Mouse (Mus musculus): ENCODE measurements around the gene Cdc42se1.
"Not testable (repeated sequence)": the region's sequence is repeated elsewhere in the genome, so short reads cannot be mapped to it uniquely, and the experiment has no call there.

Gene Cdc42se1

DNA sequence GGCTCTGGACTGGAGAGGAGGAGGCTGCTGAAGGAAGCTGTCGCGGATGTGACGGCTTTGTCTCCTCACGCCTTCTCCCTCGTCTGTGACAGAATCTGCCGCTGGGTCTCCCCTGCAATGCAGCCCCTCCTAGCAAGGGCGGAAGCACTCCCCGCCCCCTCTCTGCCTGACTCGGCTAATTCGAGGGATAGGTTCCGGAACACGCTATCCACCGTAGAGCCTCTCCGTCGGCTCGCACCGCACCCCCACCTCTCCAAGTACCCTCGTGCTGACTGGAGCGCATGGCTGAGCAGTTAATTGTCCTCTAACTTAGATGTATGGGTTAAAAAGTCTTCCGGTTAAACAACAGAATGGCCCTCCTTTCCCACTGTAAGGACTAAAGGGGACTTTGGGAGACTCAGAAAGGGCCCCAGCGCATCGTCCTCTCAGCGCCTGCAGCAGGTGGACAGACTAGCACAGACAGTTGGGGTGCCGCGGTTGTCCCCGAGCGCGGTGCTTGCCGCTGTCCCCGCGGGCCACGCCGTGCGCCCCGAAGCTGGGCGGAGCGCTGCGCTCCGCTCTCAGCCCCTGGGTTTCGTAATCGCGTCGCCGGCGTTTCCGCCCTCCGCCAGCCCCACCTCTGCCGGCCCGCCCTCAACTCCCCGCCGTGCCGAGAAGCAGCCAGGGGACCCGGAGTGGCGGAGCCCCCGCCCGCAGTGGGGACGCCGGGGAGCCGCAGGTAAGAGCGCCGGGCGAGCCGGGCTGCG lies at the start of gene Cdc42se1:
TSS of gene Cdc42se1 (plus strand) at position 585 of the 746 bp plus-strand sequence.
- DNase-seq (ENCODE audit: low read depth) = peak; percentile 86

DNA sequence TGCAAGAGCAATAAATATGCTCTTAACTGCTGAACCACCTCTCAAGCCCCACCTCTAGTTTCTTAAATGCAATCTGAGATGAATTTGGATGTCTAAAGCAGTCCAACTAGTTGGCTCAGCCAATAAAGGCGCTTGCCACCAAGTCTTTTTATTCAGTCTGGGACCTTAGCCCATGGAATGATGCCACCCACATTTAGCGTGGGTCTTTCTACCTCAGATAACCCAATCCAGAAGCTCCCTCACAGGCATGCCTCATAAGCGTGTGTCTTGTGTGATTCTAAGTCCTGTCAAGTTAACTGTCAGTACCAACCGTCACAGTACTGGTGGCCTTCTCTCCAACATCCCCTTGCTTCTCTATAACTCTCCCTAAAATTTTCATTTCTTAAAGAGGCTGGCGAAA lies 49.6 kb upstream of the Cdc42se1 start:
- no peak for DNase-seq (ENCODE audit: low read depth)

DNA sequence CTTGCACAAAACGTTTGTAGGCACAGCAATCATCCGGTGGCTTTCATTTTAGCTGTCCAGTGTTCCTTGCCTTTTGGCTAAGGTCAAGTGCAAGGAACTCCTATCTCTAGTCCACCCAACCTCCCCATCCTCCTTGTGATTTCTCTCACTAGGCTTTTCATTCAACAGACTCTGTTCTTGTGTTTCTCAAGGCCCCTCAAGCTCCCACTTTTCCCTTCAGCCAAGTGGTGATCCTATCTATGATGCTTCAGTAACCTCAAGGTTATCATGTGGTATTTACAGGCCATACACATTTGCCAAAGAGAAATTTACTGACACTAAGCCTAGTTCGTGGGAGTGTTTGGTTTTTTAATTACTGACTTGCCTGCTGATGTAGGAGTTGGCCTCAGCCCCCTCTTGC lies 48.6 kb upstream of the Cdc42se1 start:
- no peak for DNase-seq (ENCODE audit: low read depth)

DNA sequence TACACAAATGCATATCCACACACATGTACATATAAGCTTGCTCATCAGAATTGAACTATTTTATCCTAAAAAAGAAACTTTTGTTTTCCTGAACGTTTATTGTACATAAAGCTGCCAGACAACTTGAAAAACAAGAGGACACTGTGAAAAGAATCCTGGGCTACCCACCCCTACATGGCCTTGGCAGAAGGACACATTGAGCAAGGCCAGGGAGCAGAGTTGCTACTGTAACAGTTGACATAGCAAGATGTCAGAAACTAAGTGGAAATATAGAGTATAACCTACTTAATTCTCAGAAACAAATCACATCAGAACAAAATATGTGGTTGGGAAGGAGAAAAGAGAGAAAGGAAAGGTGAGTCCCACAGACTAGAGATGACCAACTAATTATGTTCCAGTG lies 46.7 kb upstream of the Cdc42se1 start:
- DNase-seq (ENCODE audit: low read depth) = no peak

DNA sequence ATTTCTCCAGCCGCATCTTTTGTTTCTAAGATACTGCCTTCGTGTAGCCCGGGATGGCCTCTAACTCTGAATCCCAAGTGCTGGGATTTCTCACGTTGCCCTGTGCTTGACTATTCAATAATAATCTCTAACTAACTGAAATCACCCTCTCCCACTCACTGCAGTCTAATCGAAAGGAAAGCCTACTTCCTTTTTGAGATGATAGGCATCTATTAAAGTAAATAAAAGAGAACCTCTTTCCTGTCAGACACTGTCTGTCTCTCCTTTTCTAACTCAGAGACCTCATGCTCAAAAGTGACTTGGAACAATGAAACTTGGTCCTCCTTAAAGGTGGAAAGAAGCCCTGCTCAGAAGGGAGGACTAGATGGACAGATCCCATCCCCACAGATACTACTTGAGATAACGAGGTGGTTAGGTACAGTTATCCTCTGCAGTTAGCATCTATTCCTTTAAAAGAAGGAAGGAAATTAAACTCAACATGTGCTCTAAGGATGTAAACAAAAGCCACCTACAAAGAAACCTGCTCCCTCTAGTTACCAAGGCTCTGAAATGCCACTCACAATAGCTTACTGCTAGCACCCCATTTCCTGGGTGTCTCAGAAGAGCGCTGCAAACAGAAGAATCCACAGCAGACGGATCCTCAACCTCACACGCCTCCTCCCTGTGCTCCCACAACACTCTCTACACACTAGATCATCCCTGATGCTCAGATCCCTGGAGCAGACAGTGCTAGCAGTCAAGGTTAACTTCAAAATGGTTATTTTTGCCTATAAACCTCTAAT lies 43.5 kb upstream of the Cdc42se1 start:
- DNase-seq (ENCODE audit: low read depth) = no peak

DNA sequence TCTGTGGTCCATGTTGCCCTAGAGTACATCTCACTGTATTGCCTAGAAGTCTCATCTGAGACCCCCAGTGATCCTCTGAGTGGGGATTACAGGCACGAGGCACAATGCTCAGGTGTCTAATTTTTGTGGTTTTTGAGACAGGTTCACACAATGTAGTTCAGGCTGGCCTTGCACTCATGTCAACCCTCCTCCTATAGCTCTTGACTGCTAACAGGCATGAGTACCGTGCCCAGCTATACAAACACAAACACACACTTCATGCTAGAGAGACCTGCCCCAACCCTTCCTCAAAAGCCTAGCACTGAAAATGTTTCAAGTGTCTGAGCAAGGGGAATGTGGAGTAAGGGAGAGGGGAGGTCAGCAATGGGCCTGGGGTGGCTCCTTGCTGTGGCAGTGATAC lies 42.4 kb upstream of the Cdc42se1 start:
- DNase-seq (ENCODE audit: low read depth) = no peak

DNA sequence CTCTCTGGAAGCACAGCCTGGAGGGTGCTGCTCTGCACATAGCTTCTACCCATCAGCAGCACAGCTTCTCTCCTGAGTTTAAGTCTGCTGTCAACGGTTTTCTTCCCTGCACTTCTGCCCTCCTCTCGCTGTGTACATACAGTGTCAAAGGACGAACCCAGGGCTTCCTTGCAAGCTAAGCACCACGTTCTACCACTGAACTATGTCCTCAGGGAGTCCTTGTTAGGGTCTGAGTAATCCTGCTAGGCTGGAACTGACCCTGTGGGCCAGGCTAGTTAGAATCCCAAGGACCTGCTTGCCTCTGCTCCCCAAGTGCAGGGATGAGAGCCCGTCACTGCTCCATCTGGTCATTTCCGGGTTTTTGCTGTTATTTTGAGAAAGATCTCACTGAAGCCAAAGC lies 41.6 kb upstream of the Cdc42se1 start:
- DNase-seq (ENCODE audit: low read depth) = no peak

DNA sequence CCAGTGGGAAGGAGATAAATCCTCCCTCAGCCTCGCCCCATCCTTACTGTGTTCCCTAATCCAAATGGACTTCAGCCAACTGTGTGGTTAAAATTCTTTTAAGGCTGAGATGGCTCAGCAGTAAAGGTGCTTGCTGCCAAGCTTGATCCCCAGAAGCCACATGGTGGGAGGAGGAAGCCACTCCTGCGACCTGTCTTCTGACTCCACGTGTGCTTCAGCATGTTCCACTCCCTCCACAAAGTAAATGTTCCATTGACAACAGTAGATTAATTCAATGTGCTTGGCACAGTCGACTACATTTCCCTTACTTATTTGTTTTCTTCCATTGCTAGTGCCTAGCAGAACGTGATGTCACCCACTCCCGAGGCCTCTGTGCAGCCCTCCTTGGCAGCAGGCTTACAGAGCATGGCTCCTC lies 33.8 kb upstream of the Cdc42se1 start:
- DNase-seq (ENCODE audit: low read depth) = peak; percentile 79

DNA sequence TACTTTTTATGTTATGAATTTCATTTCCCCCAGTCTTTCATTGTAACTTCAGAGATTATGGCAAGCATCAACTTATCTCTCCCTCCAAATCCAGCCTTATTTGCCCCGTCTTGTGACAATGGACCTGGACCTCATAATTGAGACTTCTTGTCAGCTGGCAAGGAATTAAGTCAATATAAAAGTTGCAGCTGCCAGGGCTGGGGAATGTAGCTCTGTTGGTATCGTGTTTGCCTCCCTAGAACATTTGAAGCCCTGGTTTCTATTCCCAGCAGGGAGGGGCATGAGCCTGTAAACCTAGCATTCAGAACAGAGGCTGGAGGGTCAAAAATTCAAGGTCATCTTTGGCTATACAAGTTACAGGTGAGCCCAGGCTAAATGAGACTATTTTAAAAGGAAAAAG lies 32.8 kb upstream of the Cdc42se1 start:
- DNase-seq (ENCODE audit: low read depth) = no peak

DNA sequence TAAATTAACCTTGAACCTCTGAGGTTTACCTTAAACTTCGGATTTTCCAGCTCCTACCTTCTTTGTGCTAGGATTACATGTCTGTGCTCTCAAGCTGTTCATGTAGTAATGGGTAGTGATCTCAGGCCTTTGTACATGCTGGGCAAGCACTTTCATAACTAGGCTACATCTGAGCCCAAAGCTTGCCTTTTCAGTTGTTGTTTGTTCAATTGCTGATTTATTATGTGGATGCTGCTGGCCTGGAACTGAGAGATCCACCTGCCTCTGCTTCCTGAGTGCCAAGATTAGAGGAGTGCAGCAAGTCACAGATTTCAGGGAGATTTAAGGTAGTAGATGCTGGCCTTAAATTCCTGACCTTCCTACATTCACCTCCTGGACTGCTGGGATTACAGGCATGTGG lies 29.4 kb upstream of the Cdc42se1 start:
- DNase-seq (ENCODE audit: low read depth) = no peak

DNA sequence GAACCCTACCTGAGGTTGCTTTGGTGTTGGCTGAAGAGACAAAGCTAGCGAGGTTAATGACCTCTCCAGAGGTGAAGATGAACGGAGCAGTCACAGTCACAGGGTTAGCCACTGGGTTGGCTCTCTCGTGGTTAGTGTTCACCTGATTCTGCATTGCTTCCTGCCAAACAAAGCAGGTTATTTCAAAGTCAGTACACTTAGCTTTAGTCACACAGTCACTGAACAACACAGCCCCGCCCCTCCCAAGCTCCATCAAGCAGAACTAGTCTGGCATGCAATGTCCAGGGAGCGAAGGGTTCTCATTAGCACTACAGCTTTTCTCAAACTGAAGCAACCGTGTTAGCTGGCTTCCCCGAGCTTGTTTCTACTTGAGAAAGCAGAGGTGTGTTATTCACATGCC lies 28.4 kb upstream of the Cdc42se1 start:
- DNase-seq (ENCODE audit: low read depth) = no peak

DNA sequence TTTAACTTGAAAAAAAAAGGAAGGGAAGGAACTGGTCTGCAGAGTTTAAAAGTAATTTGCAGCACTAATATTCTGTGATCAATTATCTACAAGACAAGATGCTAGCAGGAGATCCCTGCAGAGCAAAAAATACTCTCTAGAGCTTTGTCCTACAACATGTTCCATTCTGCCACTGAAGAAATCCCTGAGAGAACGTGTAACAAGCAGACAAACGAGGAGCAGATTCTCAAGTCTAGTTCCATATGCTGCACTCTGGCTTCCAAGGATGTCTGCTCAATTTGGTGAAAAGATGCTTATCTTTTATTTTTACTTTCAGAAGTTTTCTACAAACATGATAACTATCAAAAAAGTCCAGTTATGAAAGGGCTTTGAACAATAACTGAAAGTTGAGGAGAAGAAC lies 28.0 kb upstream of the Cdc42se1 start:
- DNase-seq (ENCODE audit: low read depth) = no peak

DNA sequence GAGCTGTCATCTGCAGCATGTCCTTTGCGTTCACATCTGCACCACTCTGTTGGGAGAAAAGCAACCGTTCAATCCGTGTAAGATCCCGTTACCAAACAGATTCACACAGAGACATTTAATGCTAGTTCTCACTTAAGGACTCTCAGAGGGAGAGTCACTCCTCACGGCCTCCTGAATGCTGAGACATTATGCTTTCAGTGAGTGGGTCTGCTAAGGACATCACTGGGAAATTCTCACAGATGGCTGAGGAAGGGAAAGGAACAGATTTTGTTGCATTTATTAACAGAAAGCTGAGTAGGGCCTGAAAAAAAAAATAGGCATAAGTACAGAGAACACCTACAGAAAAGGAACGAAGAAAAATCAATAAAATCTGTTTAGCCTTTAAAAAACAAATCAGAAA lies 24.7 kb upstream of the Cdc42se1 start:
- no peak for DNase-seq (ENCODE audit: low read depth)

DNA sequence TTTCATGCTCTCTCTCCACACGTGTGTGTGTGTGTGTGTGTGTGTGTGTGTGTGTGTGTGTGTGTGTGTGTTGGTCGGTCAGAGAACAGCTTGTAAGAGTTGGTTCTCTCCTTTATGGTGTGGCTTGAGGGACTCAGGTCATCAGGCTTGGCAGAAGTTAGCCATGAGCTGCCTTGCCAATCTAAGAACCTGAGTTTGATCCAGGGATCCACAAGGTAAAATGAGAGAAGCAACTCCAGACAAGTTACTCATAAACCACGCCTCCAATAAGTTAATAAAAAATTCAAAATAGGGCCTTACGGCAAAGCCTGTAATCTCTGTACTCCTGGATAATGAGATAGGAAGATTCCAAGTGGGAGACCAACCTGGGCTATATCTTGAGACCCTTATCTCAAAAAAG lies 20.2 kb upstream of the Cdc42se1 start:
- DNase-seq (ENCODE audit: low read depth) = no peak

DNA sequence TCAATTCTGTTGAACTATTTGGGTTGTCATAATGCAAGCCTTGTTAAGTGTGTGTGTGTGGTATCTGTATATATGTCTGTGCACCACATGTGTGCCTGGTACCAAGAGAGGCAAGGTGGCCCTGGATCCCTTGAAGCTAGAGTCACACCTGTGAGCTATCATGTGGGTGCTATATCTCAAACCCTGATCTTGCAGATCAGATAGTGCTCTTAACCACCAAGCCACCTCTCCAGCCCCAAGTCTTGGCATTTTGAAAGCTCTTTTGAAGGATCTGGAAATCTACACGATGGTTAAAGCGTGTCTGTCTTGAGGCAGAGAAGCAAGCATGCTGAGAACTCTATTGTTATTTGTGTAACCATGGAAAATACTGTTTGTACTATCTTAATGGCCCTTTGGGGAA lies 17.9 kb upstream of the Cdc42se1 start:
- no peak for DNase-seq (ENCODE audit: low read depth)

DNA sequence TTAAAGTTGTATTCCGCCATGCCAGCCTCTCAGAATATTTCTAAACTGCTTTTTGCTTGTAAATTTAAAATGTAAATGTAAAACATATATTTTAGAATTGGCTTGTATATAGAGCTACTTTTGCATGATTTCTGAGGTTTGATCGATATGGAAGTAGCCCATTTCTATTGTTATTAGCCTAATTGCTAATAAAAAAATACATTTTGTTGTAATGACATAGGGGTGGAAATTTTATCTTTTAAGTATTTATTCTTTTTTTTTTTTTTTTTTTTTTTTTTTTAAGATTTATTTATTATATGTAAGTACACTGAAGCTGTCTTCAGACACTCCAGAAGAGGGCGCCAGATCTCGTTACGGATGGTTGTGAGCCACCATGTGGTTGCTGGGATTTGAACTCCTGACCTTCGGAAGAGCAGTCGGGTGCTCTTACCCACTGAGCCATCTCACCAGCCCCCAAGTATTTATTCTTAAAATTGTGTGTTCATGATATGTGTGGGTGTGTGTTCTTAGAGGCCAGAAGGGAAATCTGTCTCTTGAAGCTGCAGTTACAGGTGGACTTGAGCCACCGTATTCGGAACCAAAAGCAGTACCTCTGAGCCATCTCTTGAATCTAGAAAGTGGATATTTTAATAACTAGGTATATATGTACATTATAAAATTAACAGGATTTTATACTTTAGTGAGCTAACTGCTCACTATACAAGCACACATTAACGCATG lies 15.5 kb upstream of the Cdc42se1 start:
- not testable (repeated sequence) for DNase-seq (ENCODE audit: low read depth)

DNA sequence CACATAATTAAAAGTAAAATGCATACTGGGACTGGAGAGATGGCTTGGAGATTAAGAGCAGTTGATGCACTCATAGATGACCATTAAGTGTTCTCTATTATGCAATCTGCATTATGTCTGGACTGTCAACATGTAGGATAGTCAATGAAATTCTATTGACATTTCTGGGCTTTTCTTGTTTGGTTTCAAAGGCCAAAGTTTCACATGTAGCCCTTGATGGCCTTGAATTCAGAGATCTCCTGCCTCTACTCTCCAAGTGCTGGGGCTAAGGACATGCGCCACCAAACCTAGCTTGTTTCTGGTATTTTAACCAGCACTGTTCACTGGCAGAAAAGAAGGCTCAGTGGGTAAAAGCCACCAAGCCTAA lies 14.9 kb upstream of the Cdc42se1 start:
- DNase-seq (ENCODE audit: low read depth) = no peak

DNA sequence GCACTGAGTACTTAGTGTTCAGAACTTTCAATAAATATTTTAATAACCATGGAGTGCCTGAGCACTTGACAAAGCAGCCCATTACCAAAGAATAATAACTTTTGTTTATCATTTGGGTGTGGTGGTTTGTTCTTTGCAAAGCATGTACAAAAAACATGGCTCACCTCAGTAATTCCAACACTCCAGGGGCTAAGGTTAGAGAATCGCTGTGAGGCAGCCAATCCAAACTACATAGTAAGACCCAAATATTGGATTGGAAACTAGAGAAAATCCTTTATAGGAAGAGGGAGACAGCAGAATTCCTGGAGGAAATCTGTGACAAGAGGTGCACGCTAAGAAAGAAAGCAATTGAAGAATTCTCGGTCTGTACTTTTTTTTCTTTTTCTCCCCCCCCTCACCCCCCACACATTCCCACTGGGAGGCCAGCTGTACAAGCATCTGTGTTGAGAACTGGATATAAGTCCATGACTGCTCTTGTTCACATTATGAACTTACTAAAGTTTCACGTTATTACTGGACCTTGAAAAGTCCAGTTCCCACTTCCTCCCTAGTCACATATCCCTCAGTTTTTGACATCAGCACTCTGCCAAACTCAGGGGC lies 11.8 kb upstream of the Cdc42se1 start:
- DNase-seq (ENCODE audit: low read depth) = no peak

DNA sequence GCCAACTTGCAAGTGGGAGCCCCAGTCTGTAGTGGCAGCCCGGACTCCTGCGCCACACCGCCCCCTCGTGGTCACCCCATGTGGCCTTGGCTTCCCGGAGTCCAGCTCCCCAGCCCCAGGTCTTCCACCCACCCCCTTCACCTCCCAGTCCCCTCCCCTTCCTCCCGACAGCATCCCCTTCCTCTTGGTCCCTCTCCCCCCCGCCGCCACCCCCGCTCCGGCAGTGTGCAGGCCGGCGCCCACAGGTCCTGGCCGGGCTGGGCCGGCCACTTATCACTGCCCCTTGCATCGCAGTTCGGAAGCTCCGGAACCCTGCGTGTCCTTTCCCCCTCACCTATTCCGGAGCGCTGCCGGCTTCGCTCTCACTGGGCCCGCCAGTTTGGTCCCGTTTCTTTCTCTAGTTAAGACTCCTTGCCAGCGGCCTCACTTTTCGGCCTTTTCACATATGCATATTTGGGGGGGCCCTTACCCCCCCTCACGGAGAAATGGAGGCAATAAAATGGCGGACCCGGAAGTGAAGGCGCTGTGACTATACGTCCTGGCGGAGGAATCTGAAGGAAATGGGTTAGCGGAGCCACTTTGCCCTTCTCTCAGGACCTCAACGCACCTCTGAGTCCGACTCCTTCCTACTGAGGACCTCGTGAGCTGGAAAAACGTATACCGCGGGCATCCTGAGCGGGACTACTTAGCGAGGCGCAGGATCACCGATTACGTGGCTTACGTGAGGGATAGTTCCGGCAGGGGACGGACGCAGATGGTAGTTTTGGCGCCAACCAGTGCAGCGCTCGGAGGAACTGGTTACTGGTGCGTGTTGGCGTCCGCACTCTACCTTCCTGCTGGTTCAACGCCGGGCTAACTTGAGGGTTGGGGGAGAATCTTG lies 11.0 kb upstream of the Cdc42se1 start, which contains the start of gene Gabpb2:
TSS of gene Gabpb2 (minus strand) at position 662 of the 880 bp plus-strand sequence.
- DNase-seq (ENCODE audit: low read depth) = peak; percentile 97

DNA sequence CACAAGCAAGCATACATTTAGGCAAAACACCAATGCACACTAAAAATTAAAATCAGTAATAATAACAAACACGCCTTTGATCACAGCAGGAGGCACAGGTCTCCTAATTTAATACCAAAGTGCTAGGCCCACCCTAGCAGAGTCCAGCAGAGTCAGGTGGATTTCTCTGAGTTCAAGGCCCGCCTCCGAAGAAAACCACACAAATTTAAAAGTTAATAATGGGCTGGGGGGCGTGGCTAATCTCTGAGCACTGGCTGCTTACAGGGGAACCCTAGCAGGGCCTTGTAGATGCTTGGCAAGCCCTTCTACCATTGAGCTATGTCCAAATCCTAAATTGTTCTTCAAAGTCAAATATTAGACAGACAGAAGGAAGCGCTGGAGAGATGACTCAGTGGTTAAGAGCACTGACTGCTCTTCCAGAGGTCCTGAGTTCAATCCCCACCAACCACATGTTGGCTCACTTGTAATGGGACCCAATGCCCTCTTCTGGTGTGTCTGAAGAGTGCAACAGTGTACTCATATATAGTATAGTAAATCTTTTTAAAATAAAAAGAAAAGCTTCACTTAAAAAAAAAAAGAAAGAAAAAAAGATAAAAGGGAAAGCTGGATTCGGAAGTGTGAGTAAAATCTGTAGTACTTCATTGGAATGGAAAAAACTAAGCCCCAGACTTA lies 9.9 kb upstream of the Cdc42se1 start:
- DNase-seq (ENCODE audit: low read depth) = peak; percentile 73

DNA sequence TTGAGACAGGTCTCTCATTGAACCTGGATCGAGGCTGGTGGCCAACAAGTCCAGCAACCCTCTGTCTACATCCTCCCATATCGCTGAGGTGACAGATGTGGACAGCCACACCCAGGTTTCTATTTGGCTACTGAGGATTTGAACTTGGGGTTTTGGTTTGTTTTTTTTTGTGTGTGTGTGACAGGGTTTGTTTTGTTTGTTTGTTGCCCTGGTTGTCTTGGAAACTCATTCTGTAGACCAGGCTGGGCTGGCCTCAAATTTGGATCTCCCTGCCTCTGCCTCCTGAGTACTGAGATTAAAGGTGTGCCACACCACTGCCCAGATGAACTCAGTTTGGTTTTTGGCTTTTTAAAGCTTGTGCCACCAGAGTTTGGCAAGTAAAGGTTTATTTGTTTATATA lies 5.5 kb upstream of the Cdc42se1 start:
- no peak for DNase-seq (ENCODE audit: low read depth)

Data from NIH3T3 (cell line).